Mouse (Mus musculus) embryo, embryonic 10 days (tissue): Measurements from ENCODE around the gene Ppp1r11.

Experiments used
- DNase-seq: peaks from one replicate; pipeline ENCODE4 v3.0.0-alpha.2; 2015; ENCODE audit warnings: low spot score

Gene Ppp1r11

DNA sequence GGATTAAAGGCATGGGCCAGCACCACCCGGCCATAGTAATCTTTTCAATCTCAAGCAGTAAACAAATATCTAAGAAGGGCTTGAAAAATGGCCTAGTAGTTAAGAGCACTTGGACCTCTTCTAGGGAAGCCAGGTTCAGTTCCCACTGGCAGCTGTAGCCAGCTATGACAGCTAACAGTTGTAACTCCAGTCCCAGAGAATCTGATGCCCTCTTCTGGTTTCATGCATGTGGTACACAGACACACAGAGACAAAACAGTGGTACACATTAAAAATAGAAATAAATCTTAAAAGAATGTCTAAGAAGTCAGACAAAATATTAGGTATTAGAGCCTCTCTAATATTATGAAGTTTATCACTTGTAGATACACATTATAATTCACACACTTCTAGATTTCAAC lies 9.6 kb upstream of the Ppp1r11 start:
- no peak for DNase-seq

DNA sequence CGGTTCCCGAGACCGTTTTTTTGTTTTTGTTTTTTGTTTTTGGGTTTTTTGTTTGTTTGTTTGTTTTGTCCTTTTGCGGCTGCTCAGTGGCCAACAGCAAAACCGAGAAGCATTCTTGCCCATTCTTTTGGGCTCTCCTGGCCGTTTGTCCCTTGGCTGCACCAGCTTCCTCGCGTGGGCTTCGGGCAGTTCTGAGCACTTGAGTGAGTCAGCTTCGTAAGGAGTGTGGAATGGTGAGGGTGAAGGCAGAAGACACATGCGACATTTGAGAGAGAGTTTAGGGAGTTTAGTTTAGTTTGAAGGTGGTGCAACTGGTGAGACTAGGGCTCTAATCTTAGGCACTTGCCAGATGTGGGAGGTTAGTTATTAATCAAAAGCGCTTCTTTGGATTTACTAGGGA lies 7.3 kb upstream of the Ppp1r11 start:
- DNase-seq: no peak

DNA sequence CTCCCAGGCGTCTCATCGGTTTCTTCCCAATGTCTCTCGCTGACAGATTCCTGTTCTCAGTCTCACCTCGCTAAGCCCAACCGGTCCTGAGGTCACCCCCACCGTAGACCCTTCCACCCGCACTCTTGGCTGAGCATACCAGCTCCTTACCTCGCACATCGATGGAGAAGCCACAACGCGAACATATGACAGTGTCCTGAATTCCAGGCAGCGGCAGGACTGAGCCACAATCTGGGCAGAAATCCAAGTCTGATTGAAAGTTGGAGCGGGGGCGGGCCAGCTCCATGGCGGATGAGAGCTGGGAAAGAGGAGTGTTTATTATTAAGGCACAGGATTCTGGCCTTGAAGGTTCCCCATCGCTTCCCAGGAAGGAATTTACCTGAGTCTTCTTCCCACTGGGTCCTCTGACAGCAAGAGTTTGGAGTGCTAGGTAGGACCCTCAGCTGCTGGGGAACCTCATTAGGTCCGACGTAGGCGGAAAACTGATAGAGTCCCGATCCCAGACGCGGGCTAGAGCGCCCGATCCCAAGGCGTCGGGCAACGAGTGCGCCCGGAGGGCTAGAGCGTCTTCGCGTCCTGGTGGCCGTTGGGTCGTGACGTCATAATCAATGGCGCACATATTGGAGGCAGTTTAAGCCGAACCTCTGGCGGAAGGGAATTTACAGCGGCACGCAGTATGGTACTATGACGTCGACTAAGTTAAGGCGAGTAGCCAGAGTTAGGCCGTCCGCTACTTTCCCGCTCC lies 6.6 kb upstream of the Ppp1r11 start, which contains the start of the genes Znrd1 and Znrd1as:
Gene Znrd1 (minus strand): TSS at position 561 of the 745 bp plus-strand sequence.
Gene Znrd1as (plus strand): TSS at position 594 of the 745 bp plus-strand sequence.
- peak; percentile 99 for DNase-seq

- DNase-seq: no peak
Observed at GRCm38 (mm10) chr17:36953062-36953461, 1.5 kb upstream of the Ppp1r11 start.

- no peak for DNase-seq
Observed at GRCm38 (mm10) chr17:36952631-36953030, 1.1 kb upstream of the Ppp1r11 start.

- no peak for DNase-seq
Observed at GRCm38 (mm10) chr17:36949265-36949664, 2.3 kb downstream of the Ppp1r11 start.

DNA sequence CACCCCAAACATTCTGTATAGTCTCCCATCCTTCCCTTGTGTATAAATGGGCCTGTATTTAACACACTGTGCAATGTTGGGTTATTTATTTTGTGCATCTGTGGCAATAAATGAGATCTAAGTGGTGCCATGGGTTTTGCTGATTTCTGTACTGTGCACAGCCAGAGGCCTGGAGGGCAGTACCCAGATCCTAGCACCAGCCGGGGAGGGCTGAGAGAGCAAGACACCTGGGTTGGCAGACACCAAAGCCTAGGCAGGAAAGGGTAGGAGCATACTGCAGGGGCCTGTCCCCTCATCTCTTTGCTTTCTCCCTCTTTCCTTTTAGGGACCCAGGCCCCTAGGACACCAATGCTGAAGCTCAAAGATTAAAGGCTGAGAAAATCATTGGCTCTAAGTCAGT lies 3.3 kb downstream of the Ppp1r11 start:
- DNase-seq: no peak

GRCm38 (mm10) chr17:36947051-36947819 lies 4.3 kb downstream of the Ppp1r11 start:
- peak; percentile 63 for DNase-seq

DNA sequence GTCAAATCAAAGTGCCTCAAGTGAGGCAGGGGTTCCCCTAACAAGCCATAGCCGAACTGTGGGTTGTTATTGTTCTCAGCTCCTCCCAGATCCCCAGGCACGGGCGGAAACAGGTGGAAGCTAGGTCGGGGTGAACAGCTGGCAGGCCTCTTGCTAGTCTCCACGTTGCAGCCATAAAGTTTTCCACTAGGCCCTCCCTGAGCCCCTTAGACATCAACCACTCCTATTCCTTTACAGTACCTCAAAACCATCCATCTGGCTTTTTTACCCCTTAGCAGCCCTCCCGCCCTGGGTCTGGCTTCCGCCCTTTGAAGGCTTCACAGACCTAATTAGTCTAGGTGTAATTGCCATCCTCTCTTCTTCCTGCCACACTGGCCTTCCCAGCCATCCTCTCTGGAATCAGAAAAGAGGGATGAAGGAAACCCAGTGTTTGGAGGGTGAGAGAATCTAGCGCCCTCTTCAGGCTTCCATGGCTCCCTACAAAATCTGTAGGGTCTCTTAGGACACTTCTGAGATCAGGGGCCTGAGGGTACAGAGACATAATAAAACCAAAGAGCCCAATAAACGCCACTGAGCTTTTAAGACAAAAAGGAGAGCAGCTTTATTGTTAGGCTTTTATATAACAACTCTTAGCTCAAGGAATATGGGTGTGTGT lies 7.3 kb downstream of the Ppp1r11 start:
- peak; percentile 9 for DNase-seq

DNA sequence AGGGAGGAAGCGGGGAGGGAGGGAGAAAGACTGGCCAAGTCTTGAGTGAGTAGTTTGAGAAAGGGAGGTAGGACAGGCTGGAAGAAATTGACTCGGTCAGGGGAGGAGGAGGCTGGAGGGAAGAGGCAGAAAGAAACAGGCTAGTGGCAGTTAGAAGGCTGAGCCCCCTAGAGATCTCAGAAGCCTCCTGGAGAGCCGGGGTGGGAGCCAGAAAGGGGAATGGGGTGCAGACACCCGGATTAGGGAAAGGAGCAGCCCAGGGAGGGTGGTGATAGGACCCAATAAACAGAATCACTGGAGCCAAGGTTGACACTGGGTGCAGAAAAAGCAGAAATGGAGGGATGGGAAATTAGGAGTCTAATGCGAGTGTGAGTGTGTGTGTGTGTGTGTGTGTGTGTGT lies 7.8 kb downstream of the Ppp1r11 start:
- no peak for DNase-seq

DNA sequence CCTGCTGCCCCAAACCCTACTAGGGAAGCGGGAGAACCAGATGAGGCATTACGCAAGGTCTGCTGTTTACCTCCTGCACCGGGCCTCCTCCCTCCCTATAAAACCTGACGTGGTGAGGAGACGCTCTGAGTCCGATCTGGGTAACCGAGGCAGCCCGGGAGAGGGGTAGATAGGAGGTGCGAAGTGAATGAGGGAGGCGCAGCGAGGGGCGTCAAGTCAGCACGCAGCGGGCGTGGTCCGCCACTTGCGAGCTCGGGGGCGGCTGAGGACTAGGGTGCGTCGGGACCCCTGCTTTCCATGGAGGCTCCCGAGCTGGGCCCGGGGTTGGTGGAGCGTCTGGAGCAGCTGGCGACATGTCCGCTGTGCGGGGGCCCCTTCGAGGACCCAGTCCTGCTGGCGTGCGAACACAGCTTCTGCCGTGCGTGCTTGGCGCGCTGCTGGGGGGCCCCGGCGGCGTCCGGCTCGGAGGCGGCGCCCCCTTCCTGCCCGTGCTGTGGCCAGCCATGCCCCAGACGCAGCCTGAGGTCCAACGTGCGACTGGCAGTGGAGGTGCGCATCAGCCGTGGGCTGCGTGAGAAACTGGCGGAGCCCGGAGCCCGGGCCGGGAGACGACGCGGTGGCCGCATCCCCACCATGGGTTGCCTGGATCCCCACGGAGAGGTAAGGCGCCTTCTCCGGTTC lies 8.6 kb downstream of the Ppp1r11 start, which contains the start of gene Rnf39:
Gene Rnf39 (plus strand): TSS at position 128 of the 681 bp plus-strand sequence.
- no peak for DNase-seq

- no peak for DNase-seq
Observed at GRCm38 (mm10) chr17:36942391-36942790, 9.2 kb downstream of the Ppp1r11 start.

DNA sequence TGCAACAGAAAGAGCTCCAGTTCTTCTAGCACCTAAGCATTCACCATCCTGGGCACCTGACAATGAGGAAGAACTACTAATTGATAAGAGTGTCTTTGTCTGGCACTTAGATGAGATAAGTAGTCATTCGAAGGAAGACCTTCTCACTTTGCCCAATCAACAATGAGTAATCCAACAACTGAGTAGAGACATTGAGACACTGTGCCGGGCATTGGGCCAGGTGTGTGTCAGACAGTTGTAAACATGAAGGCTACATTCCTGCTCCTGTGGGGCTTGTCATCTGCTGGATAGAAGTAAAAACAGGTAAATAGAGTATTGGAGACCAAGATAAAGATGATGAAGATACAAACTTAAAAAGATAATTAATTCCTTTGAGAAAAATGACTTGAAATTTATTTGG lies 13.5 kb downstream of the Ppp1r11 start:
- DNase-seq: no peak

DNA sequence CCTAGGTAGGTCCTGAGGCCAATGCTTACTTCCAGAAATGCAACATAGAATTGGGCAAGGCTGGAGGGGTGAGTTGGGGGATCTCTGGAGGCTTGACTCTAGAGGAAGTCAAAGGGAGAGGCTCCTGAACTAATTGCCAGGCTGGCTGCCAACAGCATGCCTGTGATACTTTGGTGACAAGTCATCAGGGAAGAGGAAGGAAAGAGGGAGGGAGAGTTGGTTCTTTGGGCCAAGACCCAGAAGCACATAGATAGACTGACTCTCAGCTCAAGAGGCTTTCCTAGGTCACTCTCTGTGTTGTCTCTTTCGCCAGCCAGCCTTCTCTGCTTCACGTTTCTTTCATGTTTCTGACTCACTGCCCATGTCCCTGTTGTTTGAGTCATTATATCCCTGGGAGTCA lies 19.7 kb downstream of the Ppp1r11 start:
- DNase-seq: no peak

DNA sequence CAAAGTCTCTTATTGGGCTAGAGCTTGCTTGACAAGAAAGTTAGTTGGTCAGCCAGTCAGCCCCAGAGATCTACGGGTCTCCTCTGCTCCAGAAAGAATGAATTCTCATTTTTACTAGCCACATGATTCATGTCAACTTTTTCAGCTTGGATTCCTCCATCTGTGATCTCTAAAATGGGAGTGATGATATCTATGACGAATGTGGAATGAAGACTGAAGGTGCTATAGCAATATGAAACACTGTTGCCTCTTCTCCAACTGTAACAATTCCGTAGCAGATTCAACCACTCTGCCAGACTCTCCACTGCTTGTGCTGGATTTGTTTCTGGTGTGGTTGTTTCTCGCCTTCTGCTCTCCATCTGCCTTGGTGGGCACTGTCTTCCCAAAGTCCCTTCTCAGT lies 20.4 kb downstream of the Ppp1r11 start:
- no peak for DNase-seq

DNA sequence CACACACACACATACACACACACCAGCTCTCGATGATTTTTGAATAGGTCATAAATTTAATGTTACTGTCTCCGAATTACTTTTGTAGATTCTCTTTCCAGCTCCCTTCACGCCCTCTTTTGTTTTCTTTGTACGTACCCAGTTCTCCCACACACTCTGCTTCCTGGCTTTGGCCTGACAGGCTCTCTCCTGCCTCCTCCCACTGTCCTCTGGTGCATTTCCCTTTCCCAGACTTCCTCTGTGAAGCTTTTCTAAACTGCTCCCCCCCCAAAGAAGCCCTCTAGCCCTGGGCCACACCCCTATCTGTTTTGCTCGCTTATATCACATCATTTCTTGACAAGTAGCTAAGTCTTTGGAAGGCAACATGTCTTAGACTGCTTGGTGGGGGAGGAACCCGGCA lies 21.3 kb downstream of the Ppp1r11 start:
- no peak for DNase-seq

DNA sequence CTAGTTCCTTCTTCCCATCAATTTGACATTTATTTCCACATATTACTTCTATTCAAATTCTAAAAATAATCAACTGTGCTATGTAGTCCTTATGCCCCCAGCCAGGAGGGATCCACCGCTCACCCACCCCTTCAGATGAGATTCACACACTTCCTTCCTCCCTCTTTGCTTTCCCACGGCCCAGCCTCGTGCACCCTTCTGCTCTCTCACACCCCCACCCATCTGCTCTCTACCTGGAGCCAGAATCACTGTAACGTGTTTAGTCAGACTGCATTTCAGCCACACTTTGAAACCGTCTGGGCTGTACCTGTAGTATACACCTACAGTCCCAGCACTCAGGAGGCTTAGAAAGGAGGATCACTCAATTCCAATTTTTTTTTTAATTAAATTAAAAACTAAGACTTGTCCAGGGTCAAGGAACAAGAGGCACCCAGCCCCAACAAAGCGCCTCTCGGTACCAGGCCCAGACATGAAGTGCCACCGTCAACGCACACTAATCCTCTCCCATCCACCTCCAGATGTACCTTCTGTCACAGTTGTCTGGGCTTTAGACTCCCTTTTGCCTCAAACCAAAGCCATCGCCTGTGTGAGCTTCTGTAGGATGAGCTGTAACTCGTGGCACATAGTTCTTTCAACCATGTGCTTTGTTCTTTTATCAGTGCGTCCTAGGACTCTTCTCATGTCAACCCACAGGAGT lies 22.2 kb downstream of the Ppp1r11 start:
- no peak for DNase-seq

DNA sequence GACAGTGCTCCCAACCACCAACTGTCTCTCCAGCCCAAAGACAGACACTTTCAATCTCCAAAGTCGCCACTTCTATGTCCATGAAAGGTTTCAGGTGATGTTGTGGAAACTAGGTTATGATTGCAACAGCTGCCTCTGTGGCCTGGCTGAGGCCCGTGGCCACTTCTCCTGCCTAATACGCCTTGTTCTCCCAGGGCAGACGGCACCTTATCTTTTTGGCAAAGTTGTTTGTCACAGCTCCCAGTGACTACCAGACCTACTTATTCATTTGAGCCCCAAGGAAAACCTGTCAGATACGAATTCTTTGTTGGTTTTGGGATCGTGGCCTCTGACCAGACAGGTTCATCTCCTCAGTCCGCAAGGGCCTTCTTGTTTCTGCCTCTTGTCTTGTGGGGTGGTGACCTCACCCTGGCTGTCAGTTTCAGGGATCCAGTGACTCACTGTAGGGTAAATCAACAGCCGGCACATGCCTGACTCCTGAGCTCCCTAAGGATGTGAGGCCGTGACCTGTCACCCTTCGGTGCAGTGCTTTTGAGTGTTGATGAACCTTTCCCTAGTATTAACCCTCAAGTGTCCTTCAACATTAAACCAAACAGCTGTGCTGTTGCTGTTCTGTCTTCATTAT lies 23.9 kb downstream of the Ppp1r11 start:
- peak; percentile 30 for DNase-seq

DNA sequence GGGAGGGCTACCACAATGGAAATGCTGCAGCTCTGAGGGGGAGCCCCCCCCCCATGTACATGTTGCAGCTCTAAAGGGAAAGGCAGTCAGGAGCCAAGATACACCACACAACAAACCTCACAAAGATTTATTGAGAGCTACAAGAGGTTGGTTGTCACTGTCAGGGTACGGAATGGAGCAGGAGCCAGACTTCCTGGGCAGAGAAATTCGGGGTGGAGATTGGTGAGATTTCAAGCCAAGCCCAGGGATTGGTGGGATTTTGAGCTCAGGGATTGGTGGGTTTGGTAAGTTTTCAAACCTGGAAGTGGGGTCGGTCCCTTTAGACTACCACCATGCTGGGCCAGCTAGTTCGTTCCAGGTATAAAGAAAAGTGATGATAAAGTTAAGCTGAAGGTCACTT lies 28.1 kb downstream of the Ppp1r11 start:
- no peak for DNase-seq

DNA sequence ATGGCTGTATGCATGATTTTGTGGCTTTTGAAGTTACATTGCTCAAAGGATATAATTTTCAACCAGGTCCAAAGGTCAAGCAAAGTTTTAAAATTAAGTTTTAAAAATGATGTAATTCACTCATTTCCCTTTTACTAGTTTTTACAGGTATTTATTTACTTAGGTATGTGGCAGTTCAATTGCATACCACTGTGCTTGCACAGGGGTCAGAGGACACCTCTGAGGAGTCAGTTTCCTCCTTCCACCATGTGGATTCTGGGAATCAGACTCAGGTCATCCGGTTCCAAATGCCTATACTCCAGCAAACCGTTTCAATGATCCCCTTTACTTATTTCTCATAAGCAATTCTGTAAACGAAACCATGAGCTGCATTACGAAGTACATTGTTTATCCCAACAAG lies 28.8 kb downstream of the Ppp1r11 start:
- DNase-seq: no peak

- DNase-seq: no peak
Observed at GRCm38 (mm10) chr17:36920239-36920638, 31.3 kb downstream of the Ppp1r11 start.
